Mouse (Mus musculus) megakaryocyte, embryonic 14.5 days (primary cell): Measurements from ENCODE around the gene Axdnd1.

Source experiments
- FLI1 ChIP-seq: IDR thresholded peaks from 2 replicates; pipeline ENCODE4 v1.6.1; 2012; ENCODE audit warnings: low read length, inconsistent platforms, mixed read lengths
- GATA1 ChIP-seq: IDR thresholded peaks from 3 replicates; pipeline ENCODE4 v1.6.1; 2012; ENCODE audit warnings: mixed read lengths, low read length, inconsistent platforms, borderline replicate concordance

- TF ChIP-seq FLI1 (no peak), GATA1 (no peak)
These were observed 70.5 kb downstream of the Axdnd1 start for GRCm38 (mm10) chr1:156350441-156350840.
